Mouse (Mus musculus) embryonic facial prominence, embryonic 14.5 days (tissue): ENCODE results near the gene Lca5l. TPM values are rescaled to one million over a fixed set of nuclear protein-coding genes. Genes with fewer than 3 reads are reported as not detected.

Experiments used
- ATAC-seq: fragments of 200-750 bp; cut with Nextera tagmentation; 2 replicates; pipeline ENCODE4 v1.8.0; 2017; ENCODE audit warnings: low read depth, moderate number of reproducible peaks, moderate TSS enrichment
- DNase-seq: peaks from one replicate; pipeline ENCODE4 v3.0.0-alpha.2; 2015; ENCODE audit warnings: low spot score
- H3K27ac ChIP-seq: fragments of 300-500 bp; sonication (generic); replicated peaks from 2 replicates; pipeline ENCODE4 v1.5.1; 2014; ENCODE audit warnings: low read depth, mild to moderate bottlenecking, low read length, moderate library complexity
- H3K27me3 ChIP-seq: fragments of 300-500 bp; sonication (generic); replicated peaks from 2 replicates; pipeline ENCODE4 v1.6.1; 2014; ENCODE audit warnings: low read length; ENCODE audit not compliant: control insufficient read depth, insufficient read depth
- H3K36me3 ChIP-seq: fragments of 300-500 bp; sonication (generic); 2 replicates; pipeline ENCODE4 v1.6.1; 2014; ENCODE audit warnings: low read length, mixed read lengths; ENCODE audit not compliant: control insufficient read depth, insufficient read depth
- H3K4me1 ChIP-seq: fragments of 300-500 bp; sonication (generic); 2 replicates; pipeline ENCODE4 v1.6.1; 2014; ENCODE audit warnings: antibody characterized with exemption, low read length; ENCODE audit not compliant: control insufficient read depth, insufficient read depth
- H3K4me2 ChIP-seq: fragments of 300-500 bp; sonication (generic); 2 replicates; pipeline ENCODE4 v1.6.1; 2014; ENCODE audit warnings: low read depth, mild to moderate bottlenecking, low read length, moderate library complexity, mixed read lengths
- H3K4me3 ChIP-seq: fragments of 300-500 bp; sonication (generic); 2 replicates; pipeline ENCODE4 v1.5.1; 2014; ENCODE audit warnings: low read depth, mild to moderate bottlenecking, low read length
- H3K9ac ChIP-seq: fragments of 300-500 bp; sonication (generic); 2 replicates; pipeline ENCODE4 v1.6.1; 2014; ENCODE audit warnings: low read depth, mild to moderate bottlenecking, low read length, moderate library complexity, mixed read lengths
- H3K9me3 ChIP-seq: fragments of 300-500 bp; sonication (generic); 2 replicates; pipeline ENCODE4 v1.6.1; 2016; ENCODE audit warnings: low read length; ENCODE audit not compliant: control insufficient read depth
- WGBS: fragments of 180-500 bp; shearing (Covaris S2); extraction: QIAGEN DNeasy Blood & Tissue Kit; methylation state at CpG from one replicate; pipeline ENCODE4 v1.1.7; 2014; 5-methylcytosine and 5-hydroxymethylcytosine counted together
- polyA plus RNA-seq: library from polyadenylated mRNA; unstranded; fragments of >200 nt; fragmentation: Nextera tagmentation; extraction: Ambion mirVana; gene quantifications from 2 replicates; pipeline ENCODE4 v1.2.1, GENCODE M21; 2014

Lca5l gene
- polyA plus RNA-seq, 1 experiment from 2014 or later = 1.8 TPM

DNA sequence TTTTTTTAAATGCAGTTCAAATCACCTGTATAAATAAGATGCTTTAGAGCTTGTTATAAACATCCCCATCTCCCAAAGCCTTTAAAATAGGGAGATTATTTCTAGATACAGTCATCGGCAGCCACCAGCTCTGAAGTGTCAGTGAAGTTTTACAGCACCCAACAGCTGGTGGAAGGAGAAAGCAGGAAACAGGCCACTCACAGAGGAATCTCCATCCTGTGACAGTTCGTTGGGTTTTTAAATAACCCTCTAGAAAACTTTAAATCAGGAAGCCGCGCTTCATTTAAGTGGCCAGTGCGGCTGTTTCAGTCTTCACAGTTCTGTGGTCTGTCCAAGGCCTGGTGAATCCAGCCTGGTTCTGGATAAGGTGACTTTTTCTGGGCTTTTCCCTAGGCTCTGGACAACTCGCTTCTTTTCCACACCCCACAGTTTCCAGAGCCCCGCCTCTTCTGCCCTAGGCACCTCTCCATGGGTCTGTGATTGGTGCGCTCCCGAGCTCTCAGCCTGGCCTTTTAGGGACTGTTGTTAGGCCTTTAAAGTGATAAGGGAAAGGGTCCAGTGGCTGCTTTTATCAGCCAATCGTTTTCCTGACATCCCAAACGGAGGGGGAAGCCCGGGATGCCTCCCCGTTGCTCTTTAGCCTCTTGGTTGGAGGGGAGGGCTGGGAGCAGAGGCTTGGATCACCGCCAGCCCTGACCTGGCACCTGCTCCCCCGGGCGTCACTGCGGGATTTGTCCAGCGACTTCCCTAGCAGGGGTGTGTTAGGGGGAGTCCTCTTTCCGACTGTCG, 8.0 kb upstream of the Lca5l start, which contains the start of gene Sh3bgr:
TSS of gene Sh3bgr (plus strand) at position 538 of the 789 bp plus-strand sequence.
- ATAC-seq (peak; percentile 87), DNase-seq (peak; percentile 49)
- Histone ChIP-seq H3K9ac (peak within 1 kb of the TSS; percentile 37; the same call in 1 of the 2 replicates), H3K4me1 (peaks cover 5% of the 10 kb centered on the region; the same call in 1 of the 2 replicates), H3K27ac (0 out of 2 replicates have a peak within 1 kb of the TSS, but pooled peaks have one; percentile 10), H3K36me3 (no peaks in the 10 kb centered on the region), H3K9me3 (no peaks in the 10 kb centered on the region), H3K4me3 (peak within 1 kb of the TSS; percentile 7; the same call in 1 of the 2 replicates), H3K27me3 (no peaks in the 10 kb centered on the region), H3K4me2 (peak within 1 kb of the TSS; percentile 48)
- WGBS = 6% methylated on average over 20 of the region's 20 CpGs

DNA sequence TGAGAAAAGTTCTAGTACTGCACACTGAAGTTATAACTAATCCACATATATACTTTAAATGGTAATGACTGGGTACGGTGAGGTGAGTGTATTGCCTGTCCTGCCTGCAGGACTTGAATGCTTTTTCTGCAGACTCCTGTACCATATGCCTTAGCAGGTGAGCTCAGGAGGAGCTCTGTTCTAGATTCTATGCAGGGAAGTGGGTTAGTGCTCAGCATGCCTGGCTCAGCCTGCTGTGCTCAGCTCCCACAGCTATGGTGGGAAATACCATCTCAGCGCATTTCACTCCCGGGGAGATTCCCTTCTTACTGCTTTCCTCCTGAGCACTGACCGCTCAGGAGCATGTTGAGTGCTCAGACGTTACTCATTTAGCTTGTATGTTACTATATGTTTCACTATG, 4.5 kb downstream of the Lca5l start:
- no peaks in the 10 kb centered on the region for H3K9me3 ChIP-seq
- no peak for DNase-seq
- no peak for ATAC-seq
- no peak overlapping the region for H3K27ac ChIP-seq
- H3K4me2 ChIP-seq = no peak overlapping the region
- peaks cover 5% of the 10 kb centered on the region; the same call in 1 of the 2 replicates for H3K27me3 ChIP-seq
- no peak overlapping the region for H3K9ac ChIP-seq
- peaks cover 6% of the 10 kb centered on the region; the same call in 1 of the 2 replicates for H3K4me1 ChIP-seq
- WGBS = 68% methylated on average over 5 of the region's 5 CpGs
- H3K36me3 ChIP-seq = no peaks in the 10 kb centered on the region
- no peak overlapping the region for H3K4me3 ChIP-seq

DNA sequence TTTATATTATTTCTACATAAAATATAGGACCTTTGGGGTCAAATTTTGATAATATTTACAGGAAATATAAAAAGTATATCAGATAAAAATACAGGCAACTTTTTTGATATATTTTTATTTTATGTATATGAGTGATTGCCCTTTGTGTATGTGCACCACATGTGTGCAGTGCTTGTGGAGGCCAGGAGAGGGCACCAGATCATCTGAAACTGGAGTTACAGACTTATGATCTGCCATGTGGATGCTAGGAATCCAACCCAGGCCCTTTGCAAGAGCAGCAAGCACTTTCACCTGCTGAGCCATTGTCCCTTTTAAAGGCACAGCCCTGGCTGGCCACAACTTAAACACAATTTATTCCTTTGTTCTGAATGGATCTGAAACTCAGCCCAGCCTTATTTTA, 12.9 kb downstream of the Lca5l start:
- Histone ChIP-seq H3K4me2 (no peak overlapping the region), H3K27ac (no peak overlapping the region), H3K4me1 (no peaks in the 10 kb centered on the region), H3K9ac (no peak overlapping the region), H3K27me3 (no peaks in the 10 kb centered on the region), H3K9me3 (no peaks in the 10 kb centered on the region), H3K4me3 (no peak overlapping the region), H3K36me3 (no peaks in the 10 kb centered on the region)
- no peak for ATAC-seq
- DNase-seq = no peak

DNA sequence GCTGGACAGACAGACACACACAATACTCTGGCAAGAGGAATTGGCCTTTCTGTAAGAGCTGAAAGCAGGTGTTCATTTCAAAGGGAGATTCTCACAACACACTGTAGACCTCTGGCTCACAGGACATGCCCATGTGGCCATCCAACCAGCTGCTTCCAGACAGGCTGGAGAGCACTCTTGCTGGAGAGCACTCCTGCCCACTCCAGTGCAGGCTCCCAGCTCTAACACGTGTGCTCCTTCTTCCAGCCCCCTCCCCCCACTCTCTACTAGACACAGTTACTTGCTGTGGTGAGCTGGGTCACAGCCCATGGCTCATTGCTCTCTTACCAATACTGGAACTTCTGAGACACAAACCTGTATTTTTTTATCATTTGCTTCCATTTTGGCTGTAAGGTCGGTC, 16.7 kb downstream of the Lca5l start:
- H3K36me3 ChIP-seq = no peaks in the 10 kb centered on the region
- H3K27me3 ChIP-seq = no peaks in the 10 kb centered on the region
- H3K9me3 ChIP-seq = no peaks in the 10 kb centered on the region
- ATAC-seq (peak; percentile 63), DNase-seq (peak; percentile 50)
- H3K4me1 ChIP-seq = no peaks in the 10 kb centered on the region
- 38% methylated on average over 2 of the region's 2 CpGs for WGBS
- no peak overlapping the region for H3K4me3 ChIP-seq
- H3K4me2 ChIP-seq = no peak overlapping the region
- H3K9ac ChIP-seq = no peak overlapping the region
- no peak overlapping the region for H3K27ac ChIP-seq

DNA sequence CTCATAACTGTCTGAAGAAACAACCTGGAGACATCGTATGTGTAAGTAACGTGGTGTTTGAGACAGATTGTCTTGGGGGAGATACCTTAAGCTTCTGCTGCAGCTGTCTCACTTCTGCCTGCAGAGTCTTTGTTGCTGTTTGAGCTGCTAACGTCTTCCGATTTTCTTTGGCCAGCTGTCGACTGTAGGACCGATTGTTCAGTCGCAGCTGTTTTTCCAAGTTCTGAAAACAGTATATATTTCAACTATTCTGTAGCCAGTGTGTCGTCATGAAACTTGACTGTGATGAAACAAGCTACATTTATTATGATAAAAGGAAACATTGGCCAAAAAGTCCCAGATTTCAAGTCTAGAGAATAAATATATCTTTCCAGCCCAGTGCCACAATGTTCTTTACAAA, 18.4 kb downstream of the Lca5l start:
- H3K4me3 ChIP-seq = no peak overlapping the region
- H3K27me3 ChIP-seq = no peaks in the 10 kb centered on the region
- no peak overlapping the region for H3K9ac ChIP-seq
- no peak overlapping the region for H3K4me2 ChIP-seq
- H3K36me3 ChIP-seq = no peaks in the 10 kb centered on the region
- DNase-seq (peak; percentile 60), ATAC-seq (no peak)
- 72% methylated on average over 8 of the region's 8 CpGs for WGBS
- no peaks in the 10 kb centered on the region for H3K9me3 ChIP-seq
- H3K27ac ChIP-seq = 0 out of 2 replicates have a peak overlapping the region, but pooled peaks have one; percentile 21
- no peaks in the 10 kb centered on the region for H3K4me1 ChIP-seq

DNA sequence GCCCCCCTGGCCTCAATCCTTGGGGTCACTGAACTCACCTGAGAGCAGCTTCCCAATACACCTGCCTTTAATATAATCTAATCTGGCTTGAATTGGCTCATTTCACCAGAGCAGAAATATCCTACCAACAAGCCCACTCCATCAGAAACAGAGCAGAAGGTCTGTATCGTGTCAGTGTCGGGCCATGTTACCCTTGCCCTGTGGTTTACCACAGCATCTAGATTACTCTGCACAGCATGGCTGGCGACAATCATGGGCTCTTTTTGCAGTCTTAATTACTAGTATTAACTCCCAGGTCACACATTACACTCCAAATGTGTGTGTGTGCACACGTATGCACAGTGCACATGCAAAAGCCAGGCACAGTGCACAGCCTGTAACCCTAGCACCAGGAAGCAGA, 23.2 kb downstream of the Lca5l start:
- 87% methylated on average over 4 of the region's 4 CpGs for WGBS
- DNase-seq = no peak
- no peaks in the 10 kb centered on the region for H3K4me1 ChIP-seq

DNA sequence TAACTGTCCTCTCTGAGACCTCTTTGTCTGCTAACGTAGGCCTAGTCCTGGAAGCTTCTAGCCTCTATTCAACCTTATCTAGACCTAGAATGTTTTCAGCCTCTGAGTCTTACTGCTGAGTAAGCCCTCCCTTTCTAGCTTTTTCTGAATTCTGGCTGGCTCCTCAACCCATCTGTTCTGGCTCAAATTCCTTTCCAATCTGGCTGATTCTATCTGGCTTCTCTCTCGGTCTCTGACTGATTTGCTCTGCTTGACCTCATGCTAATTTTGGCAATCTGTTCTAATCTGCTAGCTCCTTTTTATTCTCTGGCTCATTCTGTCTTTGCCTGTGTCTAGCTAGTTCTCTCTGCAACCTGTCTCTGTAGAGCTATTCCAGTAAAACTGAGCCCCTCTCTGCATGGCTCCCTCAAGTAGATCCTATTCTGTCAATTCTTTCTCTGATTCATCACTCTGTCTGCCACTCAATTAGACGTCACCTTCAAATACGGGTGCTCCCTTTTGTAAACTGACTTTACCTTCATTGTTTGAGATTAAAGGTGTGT, 26.3 kb downstream of the Lca5l start:
- WGBS = 76% methylated on average over 4 of the region's 4 CpGs
- Histone ChIP-seq H3K9me3 (no peaks in the 10 kb centered on the region), H3K36me3 (no peaks in the 10 kb centered on the region), H3K4me3 (no peak overlapping the region), H3K4me2 (no peak overlapping the region), H3K27ac (no peak overlapping the region), H3K27me3 (no peaks in the 10 kb centered on the region), H3K4me1 (no peaks in the 10 kb centered on the region), H3K9ac (no peak overlapping the region)
- DNase-seq (no peak), ATAC-seq (no peak)

More for the DNA sequence above, 23.2 kb downstream of the Lca5l start:
- H3K36me3 ChIP-seq = no peaks in the 10 kb centered on the region
- no peak overlapping the region for H3K4me2 ChIP-seq
- ATAC-seq = no peak
- H3K27ac ChIP-seq = no peak overlapping the region
- no peak overlapping the region for H3K4me3 ChIP-seq
- H3K9me3 ChIP-seq = no peaks in the 10 kb centered on the region
- H3K27me3 ChIP-seq = no peaks in the 10 kb centered on the region
- H3K9ac ChIP-seq = no peak overlapping the region

DNA sequence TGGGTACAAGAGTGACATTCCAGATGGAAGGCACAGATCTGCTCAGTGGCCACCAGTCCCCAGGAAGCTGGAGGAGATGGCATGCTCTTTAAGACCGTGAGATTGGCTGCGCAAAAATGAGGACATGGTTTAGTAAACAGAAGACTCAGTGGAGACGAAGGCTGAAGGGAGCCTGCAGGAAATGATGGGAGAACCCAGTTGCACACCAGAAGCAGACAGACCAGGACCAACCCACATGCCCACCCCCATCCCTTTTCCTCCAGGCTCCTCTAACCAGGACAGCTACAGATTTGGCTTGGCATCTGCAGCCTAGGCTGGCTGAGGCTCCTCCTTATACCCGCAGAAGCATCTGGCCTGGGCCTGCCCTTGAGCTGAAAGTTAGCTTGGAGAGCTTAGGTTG, 30.7 kb downstream of the Lca5l start:
- ATAC-seq (no peak), DNase-seq (no peak)
- Histone ChIP-seq H3K27me3 (no peaks in the 10 kb centered on the region), H3K4me3 (no peak overlapping the region), H3K9ac (no peak overlapping the region), H3K4me2 (no peak overlapping the region), H3K4me1 (no peaks in the 10 kb centered on the region), H3K36me3 (0 out of 2 replicates have a peak, but pooled peaks cover 3% of the 10 kb centered on the region), H3K9me3 (no peaks in the 10 kb centered on the region), H3K27ac (no peak overlapping the region)
- 90% methylated on average over 4 of the region's 4 CpGs for WGBS
